Mouse (Mus musculus) heart, embryonic 16.5 days (tissue): Measurements from ENCODE around the gene Nat8f3. TPM values are rescaled to one million over a fixed set of nuclear protein-coding genes. Genes with fewer than 3 reads are reported as not detected.
"Not testable (repeated sequence)": the region's sequence is repeated elsewhere in the genome, so short reads cannot be mapped to it uniquely, and the experiment has no call there.

Experiments
- ATAC-seq: fragments of 200-750 bp; cut with Nextera tagmentation; replicated peaks from 2 replicates; pipeline ENCODE4 v1.8.0; 2017; ENCODE audit warnings: moderate number of reproducible peaks; ENCODE audit not compliant: insufficient read depth, low FRiP score; ENCODE audit errors: extremely low read depth
- H3K27ac ChIP-seq: fragments of 300-500 bp; sonication (generic); 2 replicates; pipeline ENCODE4 v1.5.1; 2014; ENCODE audit warnings: mild to moderate bottlenecking, low read length, control low read depth, moderate library complexity
- H3K27me3 ChIP-seq: fragments of 300-500 bp; sonication (generic); 2 replicates; pipeline ENCODE4 v1.6.1; 2014; ENCODE audit warnings: low read length, mixed read lengths; ENCODE audit not compliant: control insufficient read depth, insufficient read depth
- H3K36me3 ChIP-seq: fragments of 300-500 bp; sonication (generic); 2 replicates; pipeline ENCODE4 v1.6.1; 2014; ENCODE audit not compliant: control insufficient read depth, insufficient read depth
- H3K4me1 ChIP-seq: fragments of 300-500 bp; sonication (generic); 2 replicates; pipeline ENCODE4 v1.6.1; 2014; ENCODE audit warnings: low read length, mixed read lengths; ENCODE audit not compliant: control insufficient read depth, insufficient read depth
- H3K4me2 ChIP-seq: fragments of 300-500 bp; sonication (generic); 2 replicates; pipeline ENCODE4 v1.6.1; 2014; ENCODE audit warnings: low read depth, mild to moderate bottlenecking, control low read depth, low read length
- H3K4me3 ChIP-seq: fragments of 300-500 bp; sonication (generic); 2 replicates; pipeline ENCODE4 v1.5.1; 2014; ENCODE audit warnings: mild to moderate bottlenecking, control low read depth, low read length
- H3K9ac ChIP-seq: fragments of 300-500 bp; sonication (generic); 2 replicates; pipeline ENCODE4 v1.6.1; 2014; ENCODE audit warnings: low read length, control low read depth
- H3K9me3 ChIP-seq: fragments of 300-500 bp; sonication (generic); replicated peaks from 2 replicates; pipeline ENCODE4 v1.6.1; 2016; ENCODE audit warnings: low read length; ENCODE audit not compliant: control insufficient read depth
- WGBS: fragments of 180-500 bp; shearing (Covaris S2); extraction: QIAGEN DNeasy Blood & Tissue Kit; methylation state at CpG from one replicate; pipeline ENCODE4 v1.1.7; 2014; 5-methylcytosine and 5-hydroxymethylcytosine counted together
- microRNA-seq: library from miRNA; unstranded; fragments of <30 nt; microRNA quantifications from one replicate; pipeline ENCODE4, GENCODE M21; 2017
- polyA plus RNA-seq: library from polyadenylated mRNA; unstranded; fragments of >200 nt; fragmentation: Nextera tagmentation; extraction: Ambion mirVana; gene quantifications from 2 replicates; pipeline ENCODE4 v1.2.1, GENCODE M21; 2015

The Nat8f3 gene
- polyA plus RNA-seq, 1 experiment from 2014 or later = not detected

- not testable (repeated sequence) for H3K4me3 ChIP-seq, H3K9me3 ChIP-seq, H3K27ac ChIP-seq, H3K36me3 ChIP-seq, H3K4me2 ChIP-seq, ATAC-seq, H3K9ac ChIP-seq, H3K27me3 ChIP-seq, H3K4me1 ChIP-seq
- WGBS = 76% methylated on average over 9 of the region's 10 CpGs
Measured at GRCm38 (mm10) chr6:85713105-85713504, 52.4 kb downstream of the Nat8f3 start, which contains the start of gene Nat8f7. Gene Nat8f7, minus strand, starts transcription at chr6:85713205.

GRCm38 (mm10) chr6:85709607-85710006, 55.9 kb downstream of the Nat8f3 start:
- H3K9ac ChIP-seq, H3K4me2 ChIP-seq, H3K4me1 ChIP-seq, H3K27ac ChIP-seq, ATAC-seq, H3K9me3 ChIP-seq, H3K36me3 ChIP-seq, H3K4me3 ChIP-seq, H3K27me3 ChIP-seq: not testable (repeated sequence)
- WGBS = 78% methylated on average over 1 of the region's 1 CpGs

DNA sequence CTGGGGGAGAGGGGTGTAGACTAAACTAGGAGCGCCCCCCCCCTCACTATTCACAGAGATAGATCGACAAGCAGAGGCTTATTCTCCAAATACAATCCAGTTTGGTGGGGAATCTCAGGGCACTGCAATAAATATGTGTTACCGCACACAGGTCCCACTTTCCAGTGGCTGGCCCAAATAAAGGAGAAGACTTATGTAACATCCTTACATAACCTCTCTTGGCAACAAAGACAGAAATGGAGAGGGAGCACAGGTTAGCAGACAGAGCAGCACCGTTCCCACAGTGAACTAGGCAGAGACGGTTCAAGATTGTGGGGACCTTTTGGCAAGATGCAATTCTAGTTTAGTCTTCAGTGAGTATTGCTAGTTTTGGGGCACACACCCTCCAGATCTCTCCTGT, 56.3 kb downstream of the Nat8f3 start:
- ATAC-seq, H3K4me2 ChIP-seq, H3K9ac ChIP-seq, H3K4me1 ChIP-seq, H3K27ac ChIP-seq, H3K36me3 ChIP-seq, H3K4me3 ChIP-seq, H3K9me3 ChIP-seq, H3K27me3 ChIP-seq: not testable (repeated sequence)
- 83% methylated on average over 5 of the region's 5 CpGs for WGBS

- H3K4me2 ChIP-seq, H3K27ac ChIP-seq, H3K4me1 ChIP-seq, H3K27me3 ChIP-seq, ATAC-seq, H3K36me3 ChIP-seq, H3K9me3 ChIP-seq, H3K9ac ChIP-seq, H3K4me3 ChIP-seq: not testable (repeated sequence)
- 55% methylated on average over 2 of the region's 4 CpGs for WGBS
Measured at GRCm38 (mm10) chr6:85701943-85702342, 63.6 kb downstream of the Nat8f3 start.

Small RNA genes within 50 kb of the gene (microRNA-seq; reads per million reads assigned to microRNA genes)
- gene Gm27317 = not detected
- gene Mir6375 = not detected

Other genes starting within 250 kb of the Nat8f3 start
- 2.5 TPM in 2 replicates for gene Alms1, start 178.2 kb downstream of the Nat8f3 start, polyA plus RNA-seq
- gene Nat8f7, start 52.5 kb downstream of the Nat8f3 start, polyA plus RNA-seq = not detected in 2 replicates
- gene Nat8f6, start 55.2 kb upstream of the Nat8f3 start, polyA plus RNA-seq = not detected in 2 replicates
- gene Nat8f5, start 55.2 kb upstream of the Nat8f3 start, polyA plus RNA-seq = not detected in 2 replicates
- 0.13 TPM in 1 of 2 replicates, not detected in the other for gene Nat8, start 66.3 kb upstream of the Nat8f3 start, polyA plus RNA-seq
- not detected in 2 replicates for gene Nat8f2, start 103.4 kb upstream of the Nat8f3 start, polyA plus RNA-seq
- 2.1 and 2.9 TPM in 2 replicates for gene Nat8f4, start 139.1 kb upstream of the Nat8f3 start, polyA plus RNA-seq
- gene Tprkb, start 146.1 kb upstream of the Nat8f3 start, polyA plus RNA-seq = 20.8 and 23.1 TPM in 2 replicates
- gene Nat8f1, start 149.9 kb upstream of the Nat8f3 start, polyA plus RNA-seq = 4.6 and 6.5 TPM in 2 replicates
- 40.2 and 54.6 TPM in 2 replicates for gene Dusp11, start 195.9 kb upstream of the Nat8f3 start, polyA plus RNA-seq